Mouse (Mus musculus) liver, embryonic 13.5 days (tissue): ENCODE results near the gene Syt5. TPM values are rescaled to one million over a fixed set of nuclear protein-coding genes. Genes with fewer than 3 reads are reported as not detected.
A peak's percentile ranks its signal among the peaks of the same experiment; 100 is the strongest.

Experiments used
- ATAC-seq: fragments of 200-750 bp; cut with Nextera tagmentation; 2 replicates; pipeline ENCODE4 v1.8.0; 2017; ENCODE audit warnings: low read depth, mild to moderate bottlenecking, moderate number of reproducible peaks, moderate library complexity
- DNase-seq: peaks from one replicate; pipeline ENCODE4 v3.0.0; 2022
- H3K27ac ChIP-seq: fragments of 300-500 bp; sonication (generic); 2 replicates; pipeline ENCODE4 v1.5.1; 2015; ENCODE audit warnings: moderate library complexity, mild to moderate bottlenecking, inconsistent platforms
- H3K27me3 ChIP-seq: fragments of 300-500 bp; sonication (generic); 2 replicates; pipeline ENCODE4 v1.6.1; 2015; ENCODE audit warnings: mild to moderate bottlenecking, inconsistent platforms
- H3K36me3 ChIP-seq: fragments of 300-500 bp; sonication (generic); 2 replicates; pipeline ENCODE4 v1.6.1; 2015; ENCODE audit warnings: mild to moderate bottlenecking, inconsistent platforms
- H3K4me1 ChIP-seq: fragments of 300-500 bp; sonication (generic); replicated peaks from 2 replicates; pipeline ENCODE4 v1.6.1; 2015; ENCODE audit warnings: inconsistent platforms
- H3K4me2 ChIP-seq: fragments of 300-500 bp; sonication (generic); 2 replicates; pipeline ENCODE4 v1.6.1; 2015; ENCODE audit warnings: inconsistent platforms, mild to moderate bottlenecking, moderate library complexity
- H3K4me3 ChIP-seq: fragments of 300-500 bp; sonication (generic); replicated peaks from 2 replicates; pipeline ENCODE4 v1.5.1; 2015; ENCODE audit warnings: mild to moderate bottlenecking, inconsistent platforms
- H3K9ac ChIP-seq: fragments of 300-500 bp; sonication (generic); 2 replicates; pipeline ENCODE4 v1.6.1; 2015; ENCODE audit warnings: mild to moderate bottlenecking, inconsistent platforms
- H3K9me3 ChIP-seq: fragments of 300-500 bp; sonication (generic); replicated peaks from 2 replicates; pipeline ENCODE4 v1.6.1; 2016; ENCODE audit warnings: inconsistent platforms
- WGBS: fragments of 180-500 bp; shearing (Covaris S2); methylation state at CpG from one replicate; pipeline ENCODE4 v1.1.7; 2015; ENCODE audit not compliant: insufficient replicate concordance; 5-methylcytosine and 5-hydroxymethylcytosine counted together
- polyA plus RNA-seq: library from polyadenylated mRNA; unstranded; fragments of >200 nt; fragmentation: Nextera tagmentation; extraction: Ambion mirVana; gene quantifications from 2 replicates; pipeline ENCODE4 v1.2.1, GENCODE M21; 2015

The Syt5 gene
- polyA plus RNA-seq, 1 experiment from 2014 or later = 0.39 TPM

- Histone ChIP-seq H3K4me3 (no peak overlapping the region), H3K4me2 (no peak overlapping the region), H3K4me1 (peaks cover 58% of the 10 kb centered on the region), H3K36me3 (no peaks in the 10 kb centered on the region), H3K9ac (no peak overlapping the region), H3K27ac (no peak overlapping the region; the same call in 1 of the 2 replicates), H3K9me3 (no peaks in the 10 kb centered on the region), H3K27me3 (no peaks in the 10 kb centered on the region)
- 26% methylated on average over 3 of the region's 4 CpGs for WGBS
- ATAC-seq (no peak), DNase-seq (no peak)
Observed at GRCm38 (mm10) chr7:4507220-4507619, 40.1 kb downstream of the Syt5 start.

- DNase-seq = no peak
- H3K4me3 ChIP-seq = no peak overlapping the region
- H3K27ac ChIP-seq = peak overlapping the region; percentile 71
- no peaks in the 10 kb centered on the region for H3K9me3 ChIP-seq
- 13% methylated on average over 11 of the region's 11 CpGs for WGBS
- H3K4me1 ChIP-seq = peaks cover 66% of the 10 kb centered on the region
- no peaks in the 10 kb centered on the region for H3K36me3 ChIP-seq
- peak overlapping the region; percentile 14 for H3K9ac ChIP-seq
- no peaks in the 10 kb centered on the region for H3K27me3 ChIP-seq
- peak overlapping the region; percentile 20 for H3K4me2 ChIP-seq
- ATAC-seq = no peak
Observed at GRCm38 (mm10) chr7:4504646-4505435, 42.5 kb downstream of the Syt5 start.

- Histone ChIP-seq H3K4me1 (peaks cover 66% of the 10 kb centered on the region), H3K4me2 (no peak overlapping the region), H3K27ac (peak overlapping the region; percentile 71), H3K27me3 (no peaks in the 10 kb centered on the region), H3K9ac (no peak overlapping the region), H3K4me3 (no peak overlapping the region), H3K9me3 (no peaks in the 10 kb centered on the region), H3K36me3 (peaks cover 4% of the 10 kb centered on the region; the same call in 1 of the 2 replicates)
- DNase-seq (no peak), ATAC-seq (no peak)
- WGBS = 57% methylated on average over 5 of the region's 5 CpGs
Observed at GRCm38 (mm10) chr7:4503858-4504257, 43.5 kb downstream of the Syt5 start.

GRCm38 (mm10) chr7:4503100-4503499 lies 44.2 kb downstream of the Syt5 start:
- Histone ChIP-seq H3K4me2 (peak overlapping the region; percentile 87), H3K4me3 (peak overlapping the region; percentile 95; the same call in 1 of the 2 replicates), H3K27ac (peak overlapping the region; percentile 90), H3K27me3 (no peaks in the 10 kb centered on the region), H3K9me3 (no peaks in the 10 kb centered on the region), H3K4me1 (peaks cover 67% of the 10 kb centered on the region), H3K36me3 (peaks cover 9% of the 10 kb centered on the region; the same call in 1 of the 2 replicates), H3K9ac (no peak overlapping the region)
- DNase-seq (no peak), ATAC-seq (no peak)
- 69% methylated on average over 4 of the region's 4 CpGs for WGBS

GRCm38 (mm10) chr7:4502421-4503090 lies 44.8 kb downstream of the Syt5 start:
- Histone ChIP-seq H3K36me3 (peaks cover 12% of the 10 kb centered on the region; the same call in 1 of the 2 replicates), H3K9ac (peak overlapping the region; percentile 98), H3K4me2 (peak overlapping the region; percentile 87), H3K27me3 (no peaks in the 10 kb centered on the region), H3K9me3 (no peaks in the 10 kb centered on the region), H3K4me3 (peak overlapping the region; percentile 95), H3K27ac (peak overlapping the region; percentile 90), H3K4me1 (peaks cover 70% of the 10 kb centered on the region)
- no peak for ATAC-seq
- DNase-seq = peak; percentile 56
- WGBS = 7% methylated on average over 14 of the region's 14 CpGs

- ATAC-seq (peak; percentile 89), DNase-seq (peak; percentile 91)
- Histone ChIP-seq H3K36me3 (peaks cover 20% of the 10 kb centered on the region), H3K4me2 (peak within 1 kb of the TSS; percentile 87), H3K9ac (peak within 1 kb of the TSS; percentile 98), H3K27me3 (no peaks in the 10 kb centered on the region), H3K27ac (peak within 1 kb of the TSS; percentile 90), H3K4me1 (peaks cover 68% of the 10 kb centered on the region), H3K4me3 (peak within 1 kb of the TSS; percentile 95), H3K9me3 (no peaks in the 10 kb centered on the region)
- under 1% methylated on average over 50 of the region's 62 CpGs for WGBS
Observed at GRCm38 (mm10) chr7:4501558-4502397, 45.6 kb downstream of the Syt5 start, which contains the start of gene Ppp1r12c. Ppp1r12c (minus strand) TSS chr7:4501680.

- H3K4me2 ChIP-seq = peak overlapping the region; percentile 87
- H3K36me3 ChIP-seq = peaks cover 28% of the 10 kb centered on the region
- peak; percentile 59 for ATAC-seq
- H3K9ac ChIP-seq = peak overlapping the region; percentile 98
- peak; percentile 46 for DNase-seq
- peaks cover 74% of the 10 kb centered on the region for H3K4me1 ChIP-seq
- no peaks in the 10 kb centered on the region for H3K9me3 ChIP-seq
- peak overlapping the region; percentile 95 for H3K4me3 ChIP-seq
- WGBS = under 1% methylated on average over 41 of the region's 52 CpGs
- no peaks in the 10 kb centered on the region for H3K27me3 ChIP-seq
- peak overlapping the region; percentile 90 for H3K27ac ChIP-seq
Observed at GRCm38 (mm10) chr7:4500892-4501471, 46.4 kb downstream of the Syt5 start.

GRCm38 (mm10) chr7:4499034-4499433 lies 48.3 kb downstream of the Syt5 start:
- no peaks in the 10 kb centered on the region for H3K9me3 ChIP-seq
- peak overlapping the region; percentile 98 for H3K9ac ChIP-seq
- no peaks in the 10 kb centered on the region for H3K27me3 ChIP-seq
- H3K4me1 ChIP-seq = peaks cover 75% of the 10 kb centered on the region
- DNase-seq (no peak), ATAC-seq (no peak)
- H3K27ac ChIP-seq = peak overlapping the region; percentile 23; the same call in 1 of the 2 replicates
- 89% methylated on average over 4 of the region's 4 CpGs for WGBS
- peak overlapping the region; percentile 24 for H3K4me3 ChIP-seq
- peaks cover 46% of the 10 kb centered on the region for H3K36me3 ChIP-seq
- H3K4me2 ChIP-seq = peak overlapping the region; percentile 87

- Histone ChIP-seq H3K4me1 (peaks cover 77% of the 10 kb centered on the region), H3K4me2 (0 out of 2 replicates have a peak overlapping the region, but pooled peaks have one; percentile 87), H3K9me3 (no peaks in the 10 kb centered on the region), H3K36me3 (peaks cover 53% of the 10 kb centered on the region), H3K27me3 (no peaks in the 10 kb centered on the region), H3K4me3 (no peak overlapping the region), H3K9ac (no peak overlapping the region), H3K27ac (no peak overlapping the region)
- DNase-seq (no peak), ATAC-seq (no peak)
- WGBS = 44% methylated on average over 9 of the region's 9 CpGs
Observed at GRCm38 (mm10) chr7:4498251-4498650, 49.1 kb downstream of the Syt5 start.

GRCm38 (mm10) chr7:4497271-4497903 lies 50.0 kb downstream of the Syt5 start:
- Histone ChIP-seq H3K9ac (no peak overlapping the region), H3K4me3 (no peak overlapping the region), H3K27ac (no peak overlapping the region), H3K27me3 (no peaks in the 10 kb centered on the region), H3K36me3 (peaks cover 62% of the 10 kb centered on the region), H3K4me1 (peaks cover 77% of the 10 kb centered on the region), H3K9me3 (no peaks in the 10 kb centered on the region), H3K4me2 (no peak overlapping the region)
- no peak for DNase-seq
- 86% methylated on average over 9 of the region's 9 CpGs for WGBS
- ATAC-seq = no peak
